Mouse (Mus musculus) intestine, postnatal 0 days (tissue): ENCODE results near the gene St6gal1. TPM values are rescaled to one million over a fixed set of nuclear protein-coding genes. Genes with fewer than 3 reads are reported as not detected.

ENCODE experiments used
- ATAC-seq: fragments of 200-750 bp; cut with Nextera tagmentation; 2 replicates; pipeline ENCODE4 v1.8.0; 2017; ENCODE audit warnings: mild to moderate bottlenecking, moderate TSS enrichment, moderate library complexity
- H3K27ac ChIP-seq: fragments of 300-500 bp; sonication (generic); 2 replicates; pipeline ENCODE4 v1.5.1; 2014; ENCODE audit warnings: mild to moderate bottlenecking, low read depth, low read length, moderate library complexity
- H3K27me3 ChIP-seq: fragments of 300-500 bp; sonication (generic); replicated peaks from 2 replicates; pipeline ENCODE4 v1.6.1; 2014; ENCODE audit warnings: low read length, mixed read lengths; ENCODE audit not compliant: control insufficient read depth, insufficient read depth
- H3K36me3 ChIP-seq: fragments of 300-500 bp; sonication (generic); 2 replicates; pipeline ENCODE4 v1.6.1; 2014; ENCODE audit warnings: mild to moderate bottlenecking, moderate library complexity; ENCODE audit not compliant: control insufficient read depth, insufficient read depth
- H3K4me1 ChIP-seq: fragments of 300-500 bp; sonication (generic); replicated peaks from 2 replicates; pipeline ENCODE4 v1.6.1; 2014; ENCODE audit warnings: antibody characterized with exemption, low read length, mixed read lengths; ENCODE audit not compliant: control insufficient read depth, insufficient read depth
- H3K4me2 ChIP-seq: fragments of 300-500 bp; sonication (generic); replicated peaks from 2 replicates; pipeline ENCODE4 v1.6.1; 2014; ENCODE audit warnings: low read depth, mild to moderate bottlenecking, moderate library complexity
- H3K4me3 ChIP-seq: fragments of 300-500 bp; sonication (generic); 2 replicates; pipeline ENCODE4 v1.5.1; 2014; ENCODE audit warnings: low read depth, low read length
- H3K9ac ChIP-seq: fragments of 300-500 bp; sonication (generic); 2 replicates; pipeline ENCODE4 v1.6.1; 2014; ENCODE audit warnings: mild to moderate bottlenecking, low read depth, low read length
- H3K9me3 ChIP-seq: fragments of 300-500 bp; sonication (generic); 2 replicates; pipeline ENCODE4 v1.6.1; 2016; ENCODE audit warnings: mixed run types; ENCODE audit not compliant: control insufficient read depth
- CTCF ChIP-seq: sonication (generic); IDR thresholded peaks from 2 replicates; pipeline ENCODE4 v1.5.1; 2016; ENCODE audit warnings: low read depth, mild to moderate bottlenecking, control low read depth, antibody characterized with exemption, moderate library complexity
- whole genome bisulfite sequencing: fragments of 180-500 bp; shearing (Covaris S2); extraction: QIAGEN DNeasy Blood & Tissue Kit; methylation state at CpG from one replicate; pipeline ENCODE4 v1.1.7; 2014; 5-methylcytosine and 5-hydroxymethylcytosine counted together
- polyA plus RNA-seq: library from polyadenylated mRNA; unstranded; fragments of >200 nt; fragmentation: Nextera tagmentation; extraction: Ambion mirVana; gene quantifications from 2 replicates; pipeline ENCODE4 v1.2.1, GENCODE M21; 2015

St6gal1 gene
- polyA plus RNA-seq, 1 experiment from 2014 or later, result 6.8 TPM

GRCm38 (mm10) chr16:23327266-23327665 is 102.7 kb downstream of the St6gal1 start:
- no peak for TF ChIP-seq CTCF
- no peak overlapping the region for H3K9ac ChIP-seq
- H3K36me3 ChIP-seq, result no peaks in the 10 kb centered on the region
- no peak overlapping the region for H3K4me3 ChIP-seq
- no peaks in the 10 kb centered on the region for H3K27me3 ChIP-seq
- no peak for ATAC-seq
- no peak overlapping the region for H3K27ac ChIP-seq
- no peak overlapping the region for H3K4me2 ChIP-seq
- no peaks in the 10 kb centered on the region for H3K9me3 ChIP-seq
- WGBS, result 89% methylated on average over 7 of the region's 7 CpGs
- H3K4me1 ChIP-seq, result no peaks in the 10 kb centered on the region

GRCm38 (mm10) chr16:23328201-23328600 is 103.7 kb downstream of the St6gal1 start:
- Histone ChIP-seq H3K9me3 (no peaks in the 10 kb centered on the region), H3K9ac (no peak overlapping the region), H3K4me1 (no peaks in the 10 kb centered on the region), H3K27ac (no peak overlapping the region), H3K4me3 (no peak overlapping the region), H3K36me3 (no peaks in the 10 kb centered on the region), H3K27me3 (no peaks in the 10 kb centered on the region), H3K4me2 (no peak overlapping the region)
- ATAC-seq, result no peak
- 85% methylated on average over 7 of the region's 7 CpGs for WGBS
- no peak for TF ChIP-seq CTCF

GRCm38 (mm10) chr16:23332136-23332535 is 107.6 kb downstream of the St6gal1 start:
- Histone ChIP-seq H3K4me2 (no peak overlapping the region), H3K9ac (no peak overlapping the region), H3K36me3 (no peaks in the 10 kb centered on the region), H3K27ac (no peak overlapping the region), H3K9me3 (no peaks in the 10 kb centered on the region), H3K4me3 (no peak overlapping the region), H3K4me1 (no peaks in the 10 kb centered on the region), H3K27me3 (no peaks in the 10 kb centered on the region)
- no peak for TF ChIP-seq CTCF
- no peak for ATAC-seq
- WGBS, result 24% methylated on average over 2 of the region's 2 CpGs

GRCm38 (mm10) chr16:23332686-23333085 is 108.1 kb downstream of the St6gal1 start:
- Histone ChIP-seq H3K4me2 (no peak overlapping the region), H3K4me3 (no peak overlapping the region), H3K27me3 (no peaks in the 10 kb centered on the region), H3K9ac (no peak overlapping the region), H3K36me3 (no peaks in the 10 kb centered on the region), H3K27ac (no peak overlapping the region), H3K4me1 (no peaks in the 10 kb centered on the region; the same call in 1 of the 2 replicates), H3K9me3 (no peaks in the 10 kb centered on the region)
- WGBS, result 53% methylated on average over 6 of the region's 6 CpGs
- no peak for TF ChIP-seq CTCF
- no peak for ATAC-seq

GRCm38 (mm10) chr16:23333875-23334551 is 109.5 kb downstream of the St6gal1 start:
- H3K27ac ChIP-seq, result no peak overlapping the region
- ATAC-seq, result peak; percentile 68
- H3K27me3 ChIP-seq, result no peaks in the 10 kb centered on the region
- no peak overlapping the region for H3K4me2 ChIP-seq
- H3K4me3 ChIP-seq, result no peak overlapping the region
- 38% methylated on average over 6 of the region's 6 CpGs for WGBS
- H3K36me3 ChIP-seq, result no peaks in the 10 kb centered on the region
- no peak for TF ChIP-seq CTCF
- H3K9ac ChIP-seq, result no peak overlapping the region
- no peaks in the 10 kb centered on the region for H3K9me3 ChIP-seq
- no peaks in the 10 kb centered on the region; the same call in 1 of the 2 replicates for H3K4me1 ChIP-seq

GRCm38 (mm10) chr16:23337317-23337716 is 112.8 kb downstream of the St6gal1 start:
- Histone ChIP-seq H3K27me3 (no peaks in the 10 kb centered on the region), H3K27ac (no peak overlapping the region), H3K9ac (no peak overlapping the region), H3K36me3 (no peaks in the 10 kb centered on the region), H3K9me3 (no peaks in the 10 kb centered on the region), H3K4me1 (no peaks in the 10 kb centered on the region; the same call in 1 of the 2 replicates), H3K4me3 (no peak overlapping the region), H3K4me2 (no peak overlapping the region)
- no peak for ATAC-seq
- TF ChIP-seq CTCF, result no peak
- 25% methylated on average over 4 of the region's 4 CpGs for WGBS
